Mouse (Mus musculus): ENCODE results near the gene Ethe1. TPM values are rescaled to one million over a fixed set of nuclear protein-coding genes. Genes with fewer than 3 reads are reported as not detected.

Gene Ethe1
- polyA plus RNA-seq, 1 experiment from 2014 or later: 23.9 TPM

GRCm38 (mm10) chr7:24628685-24629610, 41.6 kb downstream of the Ethe1 start:
- peak overlapping the region; percentile 64; the same call in 1 of the 2 replicates for H3K9ac ChIP-seq (ENCODE audit: low read depth, low read length)
- H3K27me3 ChIP-seq (ENCODE audit: control insufficient read depth, insufficient read depth, low read length): no peaks in the 10 kb centered on the region; the same call in 1 of the 2 replicates
- 12% methylated on average over 32 of the region's 33 CpGs for WGBS (ENCODE audit: insufficient replicate concordance)
- peak overlapping the region; percentile 64 for H3K4me2 ChIP-seq
- H3K27ac ChIP-seq (ENCODE audit: low read depth, low read length): no peak overlapping the region
- H3K4me1 ChIP-seq (ENCODE audit: control insufficient read depth, insufficient read depth, low read length): no peaks in the 10 kb centered on the region
- ATAC-seq (replicated peaks; ENCODE audit: insufficient number of reproducible peaks, low FRiP score, low TSS enrichment): peak; percentile 81
- H3K9me3 ChIP-seq (replicated peaks; ENCODE audit: control insufficient read depth, low read length): no peaks in the 10 kb centered on the region
- H3K36me3 ChIP-seq (ENCODE audit: control insufficient read depth, insufficient read depth, low read length): no peaks in the 10 kb centered on the region
- H3K4me3 ChIP-seq (ENCODE audit: low read depth, low read length): peak overlapping the region; percentile 23

- Histone ChIP-seq H3K4me3 (ENCODE audit: low read depth, low read length) (no peak overlapping the region), H3K36me3 (ENCODE audit: control insufficient read depth, insufficient read depth, low read length) (no peaks in the 10 kb centered on the region), H3K4me2 (no peak overlapping the region), H3K27ac (ENCODE audit: low read depth, low read length) (no peak overlapping the region), H3K9ac (ENCODE audit: low read depth, low read length) (no peak overlapping the region), H3K9me3 (replicated peaks; ENCODE audit: control insufficient read depth, low read length) (no peaks in the 10 kb centered on the region), H3K4me1 (ENCODE audit: control insufficient read depth, insufficient read depth, low read length) (no peaks in the 10 kb centered on the region), H3K27me3 (ENCODE audit: control insufficient read depth, insufficient read depth, low read length) (no peaks in the 10 kb centered on the region; the same call in 1 of the 2 replicates)
- ATAC-seq (replicated peaks; ENCODE audit: insufficient number of reproducible peaks, low FRiP score, low TSS enrichment): no peak
- WGBS (ENCODE audit: insufficient replicate concordance): 75% methylated on average over 4 of the region's 4 CpGs
Observed at GRCm38 (mm10) chr7:24629672-24630071, 42.3 kb downstream of the Ethe1 start.

GRCm38 (mm10) chr7:24630116-24630880, 43.0 kb downstream of the Ethe1 start:
- Histone ChIP-seq H3K27me3 (ENCODE audit: control insufficient read depth, insufficient read depth, low read length) (no peaks in the 10 kb centered on the region; the same call in 1 of the 2 replicates), H3K4me2 (no peak overlapping the region), H3K9ac (ENCODE audit: low read depth, low read length) (no peak overlapping the region), H3K4me1 (ENCODE audit: control insufficient read depth, insufficient read depth, low read length) (no peaks in the 10 kb centered on the region), H3K9me3 (replicated peaks; ENCODE audit: control insufficient read depth, low read length) (no peaks in the 10 kb centered on the region), H3K4me3 (ENCODE audit: low read depth, low read length) (no peak overlapping the region), H3K36me3 (ENCODE audit: control insufficient read depth, insufficient read depth, low read length) (no peaks in the 10 kb centered on the region), H3K27ac (ENCODE audit: low read depth, low read length) (no peak overlapping the region)
- 76% methylated on average over 10 of the region's 10 CpGs for WGBS (ENCODE audit: insufficient replicate concordance)
- no peak for ATAC-seq (replicated peaks; ENCODE audit: insufficient number of reproducible peaks, low FRiP score, low TSS enrichment)

GRCm38 (mm10) chr7:24636264-24636663, 48.9 kb downstream of the Ethe1 start, which contains the start of gene Lypd3:
TSS of gene Lypd3 (plus strand) at chr7:24636550.
- Histone ChIP-seq H3K4me2 (no peak within 1 kb of the TSS), H3K4me3 (ENCODE audit: low read depth, low read length) (no peak within 1 kb of the TSS)

DNA sequence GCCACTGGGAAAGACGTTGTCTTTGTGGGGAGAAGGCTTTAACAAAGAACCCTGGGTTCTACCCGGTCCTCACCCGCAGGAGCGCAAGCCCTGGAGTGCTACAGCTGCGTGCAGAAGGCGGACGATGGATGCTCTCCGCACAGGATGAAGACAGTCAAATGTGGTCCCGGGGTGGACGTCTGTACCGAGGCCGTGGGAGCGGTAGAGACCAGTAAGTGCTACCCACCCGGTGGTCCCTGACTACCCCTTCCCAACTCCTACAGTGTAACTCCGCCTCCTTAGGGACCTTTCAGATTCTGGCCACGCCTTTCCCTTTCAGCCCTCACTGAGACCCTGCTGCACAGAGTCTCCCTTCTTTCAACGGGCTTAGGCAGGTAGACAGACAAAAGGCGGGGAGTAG, 49.7 kb downstream of the Ethe1 start:
- H3K4me3 ChIP-seq (ENCODE audit: low read depth, low read length): no peak overlapping the region
- 3% methylated on average over 18 of the region's 18 CpGs for WGBS (ENCODE audit: insufficient replicate concordance)
- H3K27me3 ChIP-seq (ENCODE audit: control insufficient read depth, insufficient read depth, low read length): peaks cover 51% of the 10 kb centered on the region
- no peaks in the 10 kb centered on the region for H3K4me1 ChIP-seq (ENCODE audit: control insufficient read depth, insufficient read depth, low read length)
- ATAC-seq (replicated peaks; ENCODE audit: insufficient number of reproducible peaks, low FRiP score, low TSS enrichment): no peak
- H3K4me2 ChIP-seq: no peak overlapping the region
- no peak overlapping the region for H3K9ac ChIP-seq (ENCODE audit: low read depth, low read length)
- H3K36me3 ChIP-seq (ENCODE audit: control insufficient read depth, insufficient read depth, low read length): no peaks in the 10 kb centered on the region
- H3K27ac ChIP-seq (ENCODE audit: low read depth, low read length): no peak overlapping the region
- H3K9me3 ChIP-seq (replicated peaks; ENCODE audit: control insufficient read depth, low read length): no peaks in the 10 kb centered on the region

More at GRCm38 (mm10) chr7:24636264-24636663, 48.9 kb downstream of the Ethe1 start, which contains the start of gene Lypd3:
- Histone ChIP-seq H3K36me3 (ENCODE audit: control insufficient read depth, insufficient read depth, low read length) (no peaks in the 10 kb centered on the region), H3K27me3 (ENCODE audit: control insufficient read depth, insufficient read depth, low read length) (peaks cover 51% of the 10 kb centered on the region), H3K27ac (ENCODE audit: low read depth, low read length) (no peak within 1 kb of the TSS), H3K9ac (ENCODE audit: low read depth, low read length) (no peak within 1 kb of the TSS), H3K9me3 (replicated peaks; ENCODE audit: control insufficient read depth, low read length) (no peaks in the 10 kb centered on the region), H3K4me1 (ENCODE audit: control insufficient read depth, insufficient read depth, low read length) (no peaks in the 10 kb centered on the region)
- WGBS (ENCODE audit: insufficient replicate concordance): 11% methylated on average over 15 of the region's 15 CpGs
- no peak for ATAC-seq (replicated peaks; ENCODE audit: insufficient number of reproducible peaks, low FRiP score, low TSS enrichment)

- H3K9ac ChIP-seq (ENCODE audit: low read depth, low read length): no peak overlapping the region
- no peaks in the 10 kb centered on the region for H3K36me3 ChIP-seq (ENCODE audit: control insufficient read depth, insufficient read depth, low read length)
- no peaks in the 10 kb centered on the region for H3K4me1 ChIP-seq (ENCODE audit: control insufficient read depth, insufficient read depth, low read length)
- no peak for ATAC-seq (replicated peaks; ENCODE audit: insufficient number of reproducible peaks, low FRiP score, low TSS enrichment)
- 5% methylated on average over 35 of the region's 35 CpGs for WGBS (ENCODE audit: insufficient replicate concordance)
- peaks cover 51% of the 10 kb centered on the region for H3K27me3 ChIP-seq (ENCODE audit: control insufficient read depth, insufficient read depth, low read length)
- H3K4me2 ChIP-seq: peak overlapping the region; percentile 64
- H3K27ac ChIP-seq (ENCODE audit: low read depth, low read length): no peak overlapping the region
- H3K9me3 ChIP-seq (replicated peaks; ENCODE audit: control insufficient read depth, low read length): no peaks in the 10 kb centered on the region
- peak overlapping the region; percentile 35 for H3K4me3 ChIP-seq (ENCODE audit: low read depth, low read length)
Observed at GRCm38 (mm10) chr7:24638026-24638856, 50.9 kb downstream of the Ethe1 start.

GRCm38 (mm10) chr7:24640450-24640849, 53.1 kb downstream of the Ethe1 start:
- no peak overlapping the region for H3K4me3 ChIP-seq (ENCODE audit: low read depth, low read length)
- 63% methylated on average over 13 of the region's 13 CpGs for WGBS (ENCODE audit: insufficient replicate concordance)
- no peaks in the 10 kb centered on the region for H3K4me1 ChIP-seq (ENCODE audit: control insufficient read depth, insufficient read depth, low read length)
- peaks cover 51% of the 10 kb centered on the region for H3K27me3 ChIP-seq (ENCODE audit: control insufficient read depth, insufficient read depth, low read length)
- H3K9me3 ChIP-seq (replicated peaks; ENCODE audit: control insufficient read depth, low read length): no peaks in the 10 kb centered on the region
- no peak overlapping the region for H3K4me2 ChIP-seq
- H3K27ac ChIP-seq (ENCODE audit: low read depth, low read length): no peak overlapping the region
- H3K36me3 ChIP-seq (ENCODE audit: control insufficient read depth, insufficient read depth, low read length): no peaks in the 10 kb centered on the region
- ATAC-seq (replicated peaks; ENCODE audit: insufficient number of reproducible peaks, low FRiP score, low TSS enrichment): no peak
- no peak overlapping the region for H3K9ac ChIP-seq (ENCODE audit: low read depth, low read length)

GRCm38 (mm10) chr7:24642491-24642890, 55.1 kb downstream of the Ethe1 start:
- no peak for ATAC-seq (replicated peaks; ENCODE audit: insufficient number of reproducible peaks, low FRiP score, low TSS enrichment)
- Histone ChIP-seq H3K9me3 (replicated peaks; ENCODE audit: control insufficient read depth, low read length) (no peaks in the 10 kb centered on the region), H3K36me3 (ENCODE audit: control insufficient read depth, insufficient read depth, low read length) (no peaks in the 10 kb centered on the region), H3K4me3 (ENCODE audit: low read depth, low read length) (no peak overlapping the region), H3K27ac (ENCODE audit: low read depth, low read length) (no peak overlapping the region), H3K4me2 (no peak overlapping the region), H3K27me3 (ENCODE audit: control insufficient read depth, insufficient read depth, low read length) (peaks cover 32% of the 10 kb centered on the region), H3K4me1 (ENCODE audit: control insufficient read depth, insufficient read depth, low read length) (no peaks in the 10 kb centered on the region), H3K9ac (ENCODE audit: low read depth, low read length) (no peak overlapping the region)
- 7% methylated on average over 9 of the region's 9 CpGs for WGBS (ENCODE audit: insufficient replicate concordance)

All from heart, embryonic 11.5 days (tissue).